Mouse (Mus musculus) liver, embryonic 14.5 days (tissue): ENCODE measurements around the gene Ak9.

ENCODE experiments used
- CTCF ChIP-seq: IDR thresholded peaks from 2 replicates; pipeline ENCODE4 v1.5.1; 2016; ENCODE audit warnings: antibody characterized with exemption, low read depth, control low read depth
- EP300 ChIP-seq: IDR thresholded peaks from 2 replicates; pipeline ENCODE4 v1.6.1; 2016; ENCODE audit warnings: antibody characterized with exemption, low read depth

GRCm38 (mm10) chr10:41460501-41460900 is 156.7 kb downstream of the Ak9 start:
- no peak for TF ChIP-seq CTCF
- no peak for TF ChIP-seq EP300
